Mouse (Mus musculus): ENCODE data around the gene Ccni. TPM values are rescaled to one million over a fixed set of nuclear protein-coding genes. Genes with fewer than 3 reads are reported as not detected.

Gene Ccni
- total and polyA plus RNA-seq, 2 experiments from 2014 or later, result 109 to 260 TPM

DNA sequence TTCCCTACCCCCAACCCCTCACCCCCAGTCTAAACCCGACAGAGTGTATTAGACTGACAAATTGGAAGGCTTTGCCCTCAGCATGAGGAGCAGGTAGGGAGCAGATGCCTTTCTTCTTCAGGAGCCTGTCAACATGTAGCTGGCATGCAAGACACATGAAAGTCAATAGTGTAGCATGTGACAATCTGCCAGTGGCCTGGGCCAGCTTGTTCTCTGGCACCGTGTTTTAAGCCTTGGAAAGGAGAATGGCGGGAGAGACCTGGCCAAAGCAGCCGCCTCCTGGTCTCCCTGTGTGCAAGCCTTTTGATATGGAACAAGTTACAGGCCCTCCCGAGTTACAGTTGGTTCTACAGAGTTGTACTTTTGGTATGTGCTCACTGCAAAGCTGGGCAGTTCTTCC, 65.5 kb downstream of the Ccni start:
- Histone ChIP-seq H3K4me3 (ENCODE audit: low read depth, low read length) (no peak overlapping the region), H3K4me1 (ENCODE audit: insufficient read depth, low read length) (no peaks in the 10 kb centered on the region; the same call in 1 of the 2 replicates), H3K4me2 (ENCODE audit: low read depth, low read length, poor library complexity, severe bottlenecking) (no peak overlapping the region), H3K9ac (replicated peaks; ENCODE audit: low read length, poor library complexity, severe bottlenecking) (no peak overlapping the region), H3K27ac (ENCODE audit: low read depth, low read length) (no peak overlapping the region), H3K9me3 (ENCODE audit: low read length) (no peaks in the 10 kb centered on the region), H3K36me3 (ENCODE audit: insufficient read depth, low read length) (peaks cover 15% of the 10 kb centered on the region), H3K27me3 (ENCODE audit: insufficient read depth, low read length) (no peaks in the 10 kb centered on the region)
- 77% methylated on average over 5 of the region's 5 CpGs for WGBS
- TF ChIP-seq CTCF (IDR thresholded peaks at IDR 0.05), result no peak
- ATAC-seq (ENCODE audit: low FRiP score) (no peak), DNase-seq (ENCODE audit: low spot score) (no peak)

DNA sequence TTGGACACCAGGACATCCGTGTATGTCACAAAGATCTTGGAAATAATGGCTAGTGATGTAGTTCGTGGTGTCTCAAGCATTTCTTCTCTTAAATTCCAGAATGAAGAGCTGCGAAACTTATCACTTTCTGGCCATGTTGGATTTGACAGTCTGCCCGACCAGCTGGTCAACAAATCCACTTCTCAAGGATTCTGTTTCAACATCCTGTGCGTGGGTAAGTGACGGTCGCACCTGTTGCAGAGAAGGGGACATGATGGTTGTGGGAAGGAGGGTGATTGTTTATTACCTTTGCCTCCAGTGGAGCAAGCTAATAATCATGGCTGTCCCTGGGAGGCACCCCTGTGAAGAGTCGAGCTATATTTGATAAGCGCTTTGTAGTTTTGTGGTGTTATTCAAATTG, 66.9 kb downstream of the Ccni start:
- H3K36me3 ChIP-seq (ENCODE audit: insufficient read depth, low read length), result peaks cover 15% of the 10 kb centered on the region
- H3K4me2 ChIP-seq (ENCODE audit: low read depth, low read length, poor library complexity, severe bottlenecking), result no peak overlapping the region
- no peaks in the 10 kb centered on the region; the same call in 1 of the 2 replicates for H3K4me1 ChIP-seq (ENCODE audit: insufficient read depth, low read length)
- no peak for TF ChIP-seq CTCF (IDR thresholded peaks at IDR 0.05)
- WGBS, result 94% methylated on average over 9 of the region's 9 CpGs
- no peak overlapping the region for H3K9ac ChIP-seq (replicated peaks; ENCODE audit: low read length, poor library complexity, severe bottlenecking)
- DNase-seq (ENCODE audit: low spot score) (no peak), ATAC-seq (ENCODE audit: low FRiP score) (no peak)
- no peaks in the 10 kb centered on the region for H3K27me3 ChIP-seq (ENCODE audit: insufficient read depth, low read length)
- no peak overlapping the region for H3K27ac ChIP-seq (ENCODE audit: low read depth, low read length)
- no peaks in the 10 kb centered on the region for H3K9me3 ChIP-seq (ENCODE audit: low read length)
- H3K4me3 ChIP-seq (ENCODE audit: low read depth, low read length), result no peak overlapping the region

DNA sequence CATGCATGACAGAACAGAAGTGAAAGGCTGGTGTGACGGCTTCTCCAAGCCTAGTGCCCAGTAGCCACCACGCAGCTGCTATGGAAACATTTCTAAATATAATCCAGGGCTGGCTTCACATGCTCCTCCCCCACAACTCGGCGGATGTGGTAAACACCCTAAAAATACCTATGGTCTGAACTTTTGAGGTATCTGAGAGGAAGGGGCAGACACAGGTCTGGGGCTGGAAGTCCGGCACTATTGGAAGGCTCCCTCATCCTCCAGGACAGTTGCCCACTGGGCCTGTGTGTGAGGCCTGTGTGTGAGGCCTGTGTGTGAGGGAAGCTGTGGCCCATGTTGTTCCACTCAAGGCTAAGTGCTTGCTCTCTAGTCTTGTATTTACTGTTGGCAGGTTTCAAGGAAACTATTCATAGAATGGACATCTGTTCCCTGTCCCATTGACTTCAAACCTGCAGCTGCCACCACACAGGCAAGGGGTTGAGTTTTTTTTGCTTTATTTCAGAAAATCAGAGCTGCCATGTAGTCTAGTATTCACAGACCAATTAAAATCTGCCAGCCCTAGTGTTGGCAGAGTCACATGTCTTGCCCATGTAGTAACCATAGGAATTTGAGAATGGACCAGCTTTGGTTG, 69.2 kb downstream of the Ccni start:
- no peaks in the 10 kb centered on the region for H3K27me3 ChIP-seq (ENCODE audit: insufficient read depth, low read length)
- 0 out of 2 replicates have a peak overlapping the region, but pooled peaks have one; percentile 38 for H3K27ac ChIP-seq (ENCODE audit: low read depth, low read length)
- 67% methylated on average over 5 of the region's 5 CpGs for WGBS
- H3K9ac ChIP-seq (replicated peaks; ENCODE audit: low read length, poor library complexity, severe bottlenecking), result no peak overlapping the region
- H3K4me2 ChIP-seq (ENCODE audit: low read depth, low read length, poor library complexity, severe bottlenecking), result no peak overlapping the region
- peaks cover 11% of the 10 kb centered on the region for H3K36me3 ChIP-seq (ENCODE audit: insufficient read depth, low read length)
- ATAC-seq (ENCODE audit: low FRiP score) (no peak), DNase-seq (ENCODE audit: low spot score) (no peak)
- H3K4me1 ChIP-seq (ENCODE audit: insufficient read depth, low read length), result peaks cover 4% of the 10 kb centered on the region; the same call in 1 of the 2 replicates
- H3K4me3 ChIP-seq (ENCODE audit: low read depth, low read length), result no peak overlapping the region
- TF ChIP-seq CTCF (IDR thresholded peaks at IDR 0.05), result no peak
- H3K9me3 ChIP-seq (ENCODE audit: low read length), result no peaks in the 10 kb centered on the region

DNA sequence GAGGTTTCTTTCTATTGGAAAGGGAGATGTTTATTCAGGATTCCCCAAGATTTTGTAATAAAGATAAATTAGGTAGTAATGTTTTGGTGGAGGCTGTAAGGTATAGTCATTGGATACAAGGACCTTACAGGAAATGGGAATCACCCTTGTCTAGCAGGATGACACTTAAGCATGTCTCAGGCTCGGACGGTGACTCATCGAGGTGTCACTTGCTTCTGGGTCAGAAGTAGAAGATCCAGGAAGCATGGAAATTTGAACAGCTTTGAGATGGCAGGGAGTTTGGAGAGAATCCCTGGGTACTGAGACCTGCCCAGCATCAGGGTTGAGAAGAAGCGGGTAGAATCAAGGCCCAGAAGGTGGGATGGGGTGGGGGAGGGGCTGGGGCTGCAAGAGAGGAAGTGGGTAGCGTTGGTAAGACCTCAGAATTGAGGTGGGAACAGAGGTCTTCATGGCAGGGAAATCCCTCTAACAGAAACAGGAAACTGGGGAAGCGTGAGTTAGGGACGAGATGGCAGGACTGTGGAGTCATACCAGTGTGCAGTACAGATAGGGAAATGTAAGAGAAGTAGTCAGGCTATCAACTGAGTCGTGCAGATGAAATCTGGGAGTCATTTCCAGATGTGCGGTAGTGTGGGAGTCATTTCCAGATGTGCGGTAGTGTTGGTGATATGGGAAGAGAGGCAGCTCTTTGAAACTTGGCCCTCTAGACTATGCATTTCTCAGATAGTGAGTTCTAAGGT, 70.8 kb downstream of the Ccni start:
- Histone ChIP-seq H3K4me3 (ENCODE audit: low read depth, low read length) (no peak overlapping the region), H3K4me2 (ENCODE audit: low read depth, low read length, poor library complexity, severe bottlenecking) (no peak overlapping the region), H3K9ac (replicated peaks; ENCODE audit: low read length, poor library complexity, severe bottlenecking) (no peak overlapping the region), H3K4me1 (ENCODE audit: insufficient read depth, low read length) (peaks cover 4% of the 10 kb centered on the region; the same call in 1 of the 2 replicates), H3K27me3 (ENCODE audit: insufficient read depth, low read length) (no peaks in the 10 kb centered on the region), H3K27ac (ENCODE audit: low read depth, low read length) (no peak overlapping the region), H3K9me3 (ENCODE audit: low read length) (no peaks in the 10 kb centered on the region), H3K36me3 (ENCODE audit: insufficient read depth, low read length) (0 out of 2 replicates have a peak, but pooled peaks cover under 1% of the 10 kb centered on the region)
- TF ChIP-seq CTCF (IDR thresholded peaks at IDR 0.05), result no peak
- ATAC-seq (ENCODE audit: low FRiP score), result no peak
- DNase-seq (ENCODE audit: low spot score), result no peak
- 89% methylated on average over 10 of the region's 10 CpGs for WGBS

DNA sequence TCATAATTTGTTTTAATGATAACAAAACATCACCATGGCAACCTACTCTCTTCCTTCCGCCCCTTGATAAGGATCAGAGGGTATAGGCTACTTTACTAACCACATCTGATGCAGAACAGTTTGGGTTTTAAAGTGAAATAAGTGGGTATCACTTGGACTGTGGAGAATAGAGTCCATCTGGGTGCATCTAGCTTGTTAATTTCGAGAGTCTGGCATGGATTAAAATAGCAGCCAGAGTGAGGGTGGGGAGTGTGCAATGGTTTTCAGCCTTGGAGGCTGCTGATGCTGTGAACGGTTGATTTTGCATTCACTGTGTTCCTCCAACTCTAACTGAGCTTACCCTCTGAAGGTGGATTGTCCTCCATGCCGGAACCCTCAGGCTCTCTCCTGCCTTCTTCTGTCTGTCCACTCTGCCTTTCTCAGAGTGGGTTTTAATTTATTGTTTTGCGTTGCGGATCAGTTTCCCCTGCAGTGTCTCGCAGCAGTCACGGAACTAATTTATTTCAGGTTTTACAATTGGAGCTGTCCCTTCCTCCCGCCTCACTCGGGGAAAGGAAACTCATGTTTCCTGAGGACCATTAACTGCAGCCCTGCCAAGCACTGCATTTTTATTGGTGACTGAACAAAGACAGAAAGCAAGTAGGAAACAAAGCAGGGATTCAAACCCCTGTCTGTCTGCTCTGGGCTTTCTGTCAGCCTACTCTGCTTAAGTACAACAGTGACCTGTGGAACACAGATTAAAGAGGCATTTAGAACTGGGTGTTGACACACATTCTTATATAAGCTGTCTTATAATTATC, 72.7 kb downstream of the Ccni start:
- no peak for TF ChIP-seq CTCF (IDR thresholded peaks at IDR 0.05)
- 13% methylated on average over 10 of the region's 10 CpGs for WGBS
- Histone ChIP-seq H3K27me3 (ENCODE audit: insufficient read depth, low read length) (no peaks in the 10 kb centered on the region), H3K36me3 (ENCODE audit: insufficient read depth, low read length) (no peaks in the 10 kb centered on the region), H3K9ac (replicated peaks; ENCODE audit: low read length, poor library complexity, severe bottlenecking) (no peak overlapping the region), H3K27ac (ENCODE audit: low read depth, low read length) (peak overlapping the region; percentile 32), H3K4me2 (ENCODE audit: low read depth, low read length, poor library complexity, severe bottlenecking) (peak overlapping the region; percentile 28), H3K9me3 (ENCODE audit: low read length) (no peaks in the 10 kb centered on the region), H3K4me1 (ENCODE audit: insufficient read depth, low read length) (peaks cover 4% of the 10 kb centered on the region; the same call in 1 of the 2 replicates), H3K4me3 (ENCODE audit: low read depth, low read length) (no peak overlapping the region)
- no peak for ATAC-seq (ENCODE audit: low FRiP score)
- no peak for DNase-seq (ENCODE audit: low spot score)

Other genes with a start within 250 kb of the Ccni start
- gene Sowahb, start 161.5 kb downstream of the Ccni start, total RNA-seq (2014; rRNA removed), result 0.14 and 0.16 TPM in 2 replicates
- 0.06 TPM in 1 of 2 replicates, not detected in the other for gene Sowahb, start 161.5 kb downstream of the Ccni start, polyA plus RNA-seq (2015; fragmentation: Nextera tagmentation; extraction: Ambion mirVana)
- gene Sept11, start 113.1 kb downstream of the Ccni start, total RNA-seq (2014; rRNA removed), result 95.9 and 100 TPM in 2 replicates
- gene Sept11, start 113.1 kb downstream of the Ccni start, polyA plus RNA-seq (2015; fragmentation: Nextera tagmentation; extraction: Ambion mirVana), result 87.7 and 96.0 TPM in 2 replicates
- gene 2010109A12Rik, start within 50 bp of the Ccni start, total RNA-seq (2014; rRNA removed), result 0.94 TPM in 1 of 2 replicates, not detected in the other
- 0.27 and 0.34 TPM in 2 replicates for gene 2010109A12Rik, start within 50 bp of the Ccni start, polyA plus RNA-seq (2015; fragmentation: Nextera tagmentation; extraction: Ambion mirVana)
- gene Ccng2, start 60.8 kb upstream of the Ccni start, total RNA-seq (2014; rRNA removed), result 38.2 and 57.8 TPM in 2 replicates
- 23.5 and 23.9 TPM in 2 replicates for gene Ccng2, start 60.8 kb upstream of the Ccni start, polyA plus RNA-seq (2015; fragmentation: Nextera tagmentation; extraction: Ambion mirVana)

All from midbrain, postnatal 0 days (tissue).